Mouse (Mus musculus) megakaryocyte, embryonic 14.5 days (primary cell): ENCODE measurements at regions not wholly inside any gene's neighbourhood (a gene's known extent, or its start where the extent isn't known, plus 50 kb on each side); places are given as distances from the start of the nearest gene placed in this dataset.

ENCODE experiments used
- H3K27me3 ChIP-seq: replicated peaks from 2 replicates; pipeline ENCODE3; 2012; ENCODE audit warnings: inconsistent platforms
- H3K36me3 ChIP-seq: replicated peaks from 2 replicates; pipeline ENCODE3; 2012; ENCODE audit warnings: low read length, inconsistent platforms, mixed read lengths
- H3K4me1 ChIP-seq: 2 replicates; pipeline ENCODE4 v1.6.1; 2012; ENCODE audit warnings: inconsistent platforms
- H3K4me3 ChIP-seq: replicated peaks from 2 replicates; pipeline ENCODE3; 2012; ENCODE audit warnings: moderate library complexity, mild to moderate bottlenecking, inconsistent platforms
- H3K9me3 ChIP-seq: 2 replicates; pipeline ENCODE4 v1.6.1; 2012; ENCODE audit warnings: inconsistent platforms
- FLI1 ChIP-seq: IDR thresholded peaks from 2 replicates; pipeline ENCODE4 v1.6.1; 2012; ENCODE audit warnings: low read length, inconsistent platforms, mixed read lengths
- GATA1 ChIP-seq: IDR thresholded peaks from 3 replicates; pipeline ENCODE4 v1.6.1; 2012; ENCODE audit warnings: mixed read lengths, low read length, inconsistent platforms, borderline replicate concordance

GRCm38 (mm10) chr4:142302724-142303120 is 63.5 kb upstream of the Kazn start:
- H3K27me3 ChIP-seq = peaks cover 2% of the 10 kb centered on the region
- H3K9me3 ChIP-seq = peaks cover 3% of the 10 kb centered on the region
- H3K4me1 ChIP-seq = peaks cover 3% of the 10 kb centered on the region; the same call in 1 of the 2 replicates
- H3K36me3 ChIP-seq = no peaks in the 10 kb centered on the region
- no peak overlapping the region for H3K4me3 ChIP-seq
- TF ChIP-seq FLI1 (no peak), GATA1 (no peak)

GRCm38 (mm10) chr4:142302041-142302723 is 63.0 kb upstream of the Kazn start:
- Histone ChIP-seq H3K27me3 (peaks cover 2% of the 10 kb centered on the region), H3K9me3 (no peaks in the 10 kb centered on the region), H3K4me3 (no peak overlapping the region), H3K4me1 (peaks cover 3% of the 10 kb centered on the region; the same call in 1 of the 2 replicates), H3K36me3 (no peaks in the 10 kb centered on the region)
- TF ChIP-seq GATA1 (no peak), FLI1 (no peak)

DNA sequence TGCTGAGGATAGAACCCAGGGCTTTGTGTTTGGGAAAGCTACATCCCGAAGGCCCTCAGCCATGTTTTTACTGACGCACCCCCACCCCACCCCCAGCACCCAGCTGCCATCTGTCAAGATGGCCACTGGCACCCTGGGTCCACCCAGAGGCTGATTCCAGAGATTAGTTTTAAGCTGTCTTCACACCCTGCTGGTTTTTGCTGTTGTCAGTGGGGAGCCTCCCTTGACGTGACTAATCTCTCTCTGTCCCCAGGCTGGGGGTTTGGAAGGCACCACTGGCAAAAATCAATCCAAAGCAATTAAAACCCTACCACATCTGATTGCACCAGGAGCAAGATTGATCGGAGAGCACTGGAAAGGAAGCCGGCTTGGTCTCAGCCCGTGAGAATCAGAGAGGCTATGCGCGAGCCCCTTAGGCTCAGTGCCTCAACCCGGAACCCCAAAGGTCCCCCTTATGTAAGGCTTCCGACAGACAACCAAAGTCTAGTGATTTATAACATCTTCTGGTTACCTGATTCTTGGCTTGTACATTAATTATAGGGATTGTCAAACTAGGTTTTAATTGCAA is 59.7 kb upstream of the Kazn start:
- no peaks in the 10 kb centered on the region for H3K9me3 ChIP-seq
- no peak overlapping the region for H3K4me3 ChIP-seq
- H3K36me3 ChIP-seq = no peaks in the 10 kb centered on the region
- H3K4me1 ChIP-seq = peaks cover 3% of the 10 kb centered on the region; the same call in 1 of the 2 replicates
- H3K27me3 ChIP-seq = peaks cover 4% of the 10 kb centered on the region
- TF ChIP-seq GATA1 = no peak
- no peak for TF ChIP-seq FLI1

DNA sequence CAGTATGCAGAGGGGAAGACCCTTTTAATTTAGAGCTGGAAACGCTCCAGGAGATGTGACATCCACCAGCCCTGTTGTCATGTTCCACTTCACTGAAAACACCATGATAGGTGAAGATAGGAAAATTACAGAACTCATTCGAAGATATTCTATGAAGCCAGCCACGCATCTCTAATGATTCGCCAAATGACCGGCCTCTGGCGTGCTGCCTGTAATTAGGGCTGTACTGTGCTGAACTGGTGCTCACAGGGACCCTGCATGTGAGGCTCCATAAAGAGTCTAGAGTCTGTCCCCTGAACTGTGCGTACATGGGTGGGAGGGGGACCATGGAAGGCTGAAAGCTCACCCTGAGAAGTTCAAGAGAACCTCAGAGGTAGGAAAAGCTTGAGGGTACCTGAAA is 53.6 kb upstream of the Kazn start:
- peaks cover 2% of the 10 kb centered on the region for H3K27me3 ChIP-seq
- H3K9me3 ChIP-seq = peaks cover 5% of the 10 kb centered on the region; the same call in 1 of the 2 replicates
- no peak overlapping the region for H3K4me3 ChIP-seq
- TF ChIP-seq FLI1 = no peak
- TF ChIP-seq GATA1 = no peak
- H3K4me1 ChIP-seq = no peaks in the 10 kb centered on the region
- no peaks in the 10 kb centered on the region for H3K36me3 ChIP-seq

GRCm38 (mm10) chr4:142292334-142292733 is 53.1 kb upstream of the Kazn start:
- peaks cover 2% of the 10 kb centered on the region for H3K27me3 ChIP-seq
- no peaks in the 10 kb centered on the region for H3K36me3 ChIP-seq
- no peaks in the 10 kb centered on the region for H3K4me1 ChIP-seq
- no peak overlapping the region for H3K4me3 ChIP-seq
- no peak for TF ChIP-seq GATA1
- no peak for TF ChIP-seq FLI1
- peaks cover 5% of the 10 kb centered on the region; the same call in 1 of the 2 replicates for H3K9me3 ChIP-seq

DNA sequence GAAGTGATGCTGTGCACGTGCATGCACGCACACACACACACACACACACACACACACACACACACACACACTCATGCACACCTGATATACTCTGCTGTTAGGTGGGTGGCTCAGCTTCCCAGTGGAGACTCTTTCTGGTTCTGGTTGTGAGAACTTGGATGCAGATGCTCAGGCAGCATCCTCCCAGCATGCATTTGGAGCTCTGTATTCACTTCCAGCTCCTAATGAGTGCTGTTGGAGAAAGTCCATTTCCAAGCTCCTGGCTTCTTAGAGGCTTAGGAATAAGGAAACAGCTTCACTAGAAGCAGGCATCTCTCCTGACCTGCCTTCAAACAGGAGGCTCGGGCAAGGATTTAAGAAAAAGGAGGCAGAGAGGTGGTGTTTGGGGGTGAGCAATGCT is 52.2 kb upstream of the Kazn start:
- TF ChIP-seq GATA1 (no peak), FLI1 (no peak)
- Histone ChIP-seq H3K4me3 (no peak overlapping the region), H3K27me3 (peaks cover 2% of the 10 kb centered on the region), H3K36me3 (no peaks in the 10 kb centered on the region), H3K9me3 (peaks cover 8% of the 10 kb centered on the region; the same call in 1 of the 2 replicates), H3K4me1 (no peaks in the 10 kb centered on the region)
